Comparison of ENCODE assay signal across 14 mouse cellular contexts in genomic region chr15:103040601-103041000, GRCm38 (mm10). TPM values are rescaled to one million over a fixed set of nuclear protein-coding genes. Genes with fewer than 3 reads are reported as not detected.
DNase-seq lines count a peak whose midpoint lies in the region; ATAC-seq lines count a peak whose summit lies in the region.
"Had no signal": no experiment of that assay in that cellular context is flagged by ENCODE, and none has a peak within 500 bp of the region (broad histone marks: within the 10 kb centered on the region; RNA-seq: fewer than 3 reads in every experiment).

No protein-coding gene starts in this region.

- H3K27ac ChIP-seq in kidney, embryonic 16.5 days (ENCODE audit: low read length) = peak overlapping the region; percentile 21; the same call in 1 of the 2 replicates
- peak overlapping the region; percentile 29 for H3K27ac ChIP-seq in brown adipose tissue, adult 24 weeks (replicated peaks; ENCODE audit: low read depth, low read length)
- H3K27ac ChIP-seq in hindbrain, embryonic 15.5 days (replicated peaks) = peak overlapping the region; percentile 87
- no peak overlapping the region for H3K27ac ChIP-seq in limb, embryonic 15.5 days

- H3K4me3 ChIP-seq in kidney, embryonic 16.5 days (ENCODE audit: low read length) = no peak overlapping the region
- 0 out of 2 replicates have a peak overlapping the region, but pooled peaks have one; percentile 0 for H3K4me3 ChIP-seq in brown adipose tissue, adult 24 weeks (ENCODE audit: insufficient read depth, low read depth, low read length)
- H3K4me3 ChIP-seq in hindbrain, embryonic 15.5 days = peak overlapping the region; percentile 47
- no peak overlapping the region for H3K4me3 ChIP-seq in limb, embryonic 15.5 days
- H3K4me3 ChIP-seq: heart, embryonic 12.5 days; myocyte had no signal

- WGBS in kidney, embryonic 16.5 days = 31% methylated on average over 12 of the region's 12 CpGs
- WGBS in hindbrain, embryonic 15.5 days = 1% methylated on average over 12 of the region's 12 CpGs
- WGBS in limb, embryonic 15.5 days = 26% methylated on average over 12 of the region's 12 CpGs

- H3K9ac ChIP-seq in kidney, embryonic 16.5 days (replicated peaks; ENCODE audit: low read length) = peak overlapping the region; percentile 36
- H3K9ac ChIP-seq in hindbrain, embryonic 15.5 days = peak overlapping the region; percentile 6
- H3K9ac ChIP-seq in limb, embryonic 15.5 days = no peak overlapping the region
- H3K9ac ChIP-seq: heart, embryonic 12.5 days had no signal

- peaks cover 26% of the 10 kb centered on the region for H3K27me3 ChIP-seq in kidney, embryonic 16.5 days (ENCODE audit: insufficient read depth, low read length)
- peaks cover 87% of the 10 kb centered on the region for H3K27me3 ChIP-seq in hindbrain, embryonic 15.5 days
- H3K27me3 ChIP-seq in limb, embryonic 15.5 days = peaks cover 95% of the 10 kb centered on the region

- no peaks in the 10 kb centered on the region for H3K9me3 ChIP-seq in kidney, embryonic 16.5 days (ENCODE audit: low read length)
- no peaks in the 10 kb centered on the region for H3K9me3 ChIP-seq in hindbrain, embryonic 15.5 days
- H3K9me3 ChIP-seq in limb, embryonic 15.5 days = no peaks in the 10 kb centered on the region
- H3K9me3 ChIP-seq: heart, embryonic 12.5 days had no signal

- no peaks in the 10 kb centered on the region for H3K36me3 ChIP-seq in kidney, embryonic 16.5 days (ENCODE audit: insufficient read depth, low read length)
- no peaks in the 10 kb centered on the region for H3K36me3 ChIP-seq in hindbrain, embryonic 15.5 days
- no peaks in the 10 kb centered on the region for H3K36me3 ChIP-seq in limb, embryonic 15.5 days
- H3K36me3 ChIP-seq: heart, embryonic 12.5 days had no signal

- no peak for DNase-seq in kidney, adult 11 months
- DNase-seq in frontal cortex, adult 2 months (ENCODE audit: extremely low spot score in 1 of 2, low spot score in 1 of 2) = no peak
- DNase-seq in layer of hippocampus, adult 11-12 months (ENCODE audit: low spot score) = no peak
- no peak for DNase-seq in right cerebral cortex, postnatal 14 days
- DNase-seq: adrenal gland, adult 2 months; cerebellum, postnatal 25 days; right cerebral cortex, postnatal 25 days had no signal

- no peak for ATAC-seq in kidney, embryonic 16.5 days (ENCODE audit: low FRiP score, low TSS enrichment)
- no peak for ATAC-seq in hindbrain, embryonic 15.5 days (ENCODE audit: low FRiP score, low read depth)
- no peak for ATAC-seq in limb, embryonic 15.5 days (ENCODE audit: insufficient number of reproducible peaks, low FRiP score, low TSS enrichment, low read depth)

- H3K4me2 ChIP-seq in kidney, embryonic 16.5 days (replicated peaks; ENCODE audit: low read depth, low read length) = peak overlapping the region; percentile 36
- H3K4me2 ChIP-seq in hindbrain, embryonic 15.5 days = peak overlapping the region; percentile 56
- 0 out of 2 replicates have a peak overlapping the region, but pooled peaks have one; percentile 10 for H3K4me2 ChIP-seq in limb, embryonic 15.5 days
- H3K4me2 ChIP-seq: heart, embryonic 12.5 days had no signal

- peaks cover 65% of the 10 kb centered on the region for H3K4me1 ChIP-seq in kidney, embryonic 16.5 days (ENCODE audit: insufficient read depth, low read length)
- H3K4me1 ChIP-seq in brown adipose tissue, adult 24 weeks (ENCODE audit: control insufficient read depth, insufficient read depth, insufficient read length, low read length) = 0 out of 2 replicates have a peak, but pooled peaks cover 5% of the 10 kb centered on the region
- H3K4me1 ChIP-seq in hindbrain, embryonic 15.5 days (replicated peaks) = peaks cover 9% of the 10 kb centered on the region; the same call in 1 of the 2 replicates
- H3K4me1 ChIP-seq in limb, embryonic 15.5 days = peaks cover 15% of the 10 kb centered on the region
- H3K4me1 ChIP-seq: heart, embryonic 12.5 days had no signal

RNA-seq across cellular contexts. Expression of gene Hoxc4, which starts 21.9 kb away (rescaled TPM):
- 6.9 and 8.6 TPM in 2 replicates for polyA plus RNA-seq in kidney, embryonic 16.5 days (2015; fragmentation: Nextera tagmentation; extraction: Ambion mirVana)
- 9.4 and 13.7 TPM in 2 replicates for polyA plus RNA-seq in brown adipose tissue, adult 24 weeks (2012; ENCODE audit: insufficient read depth, insufficient read length, missing spikeins)
- polyA plus RNA-seq in hindbrain, embryonic 15.5 days (2015; fragmentation: Nextera tagmentation; extraction: Ambion mirVana) = 56.8 and 63.8 TPM in 2 replicates
- polyA plus RNA-seq in limb, embryonic 15.5 days (2015; fragmentation: Nextera tagmentation; extraction: Ambion mirVana) = 1.7 and 2.7 TPM in 2 replicates
- 0.06 TPM in 1 of 2 replicates, not detected in the other for polyA plus RNA-seq in frontal cortex, adult 2 months (2012; rRNA removed)
- polyA plus RNA-seq: liver, adult 2 months had no signal

RNA-seq across cellular contexts. Expression of gene Hoxc6, which starts 42.5 kb away (rescaled TPM):
- polyA plus RNA-seq in kidney, embryonic 16.5 days (2015; fragmentation: Nextera tagmentation; extraction: Ambion mirVana) = 7.6 and 11.0 TPM in 2 replicates
- polyA plus RNA-seq in brown adipose tissue, adult 24 weeks (2012; ENCODE audit: insufficient read depth, insufficient read length, missing spikeins) = 17.1 and 21.7 TPM in 2 replicates
- 7.4 and 13.1 TPM in 2 replicates for polyA plus RNA-seq in hindbrain, embryonic 15.5 days (2015; fragmentation: Nextera tagmentation; extraction: Ambion mirVana)
- polyA plus RNA-seq in limb, embryonic 15.5 days (2015; fragmentation: Nextera tagmentation; extraction: Ambion mirVana) = 1.7 and 2.3 TPM in 2 replicates
- polyA plus RNA-seq in frontal cortex, adult 2 months (2012; rRNA removed) = not detected in 2 replicates
- polyA plus RNA-seq: liver, adult 2 months had no signal

RNA-seq across cellular contexts. Expression of gene Hoxc8, which starts 50.2 kb away (rescaled TPM):
- polyA plus RNA-seq in kidney, embryonic 16.5 days (2015; fragmentation: Nextera tagmentation; extraction: Ambion mirVana) = 6.6 and 9.2 TPM in 2 replicates
- polyA plus RNA-seq in brown adipose tissue, adult 24 weeks (2012; ENCODE audit: insufficient read depth, insufficient read length, missing spikeins) = 8.9 and 9.8 TPM in 2 replicates
- polyA plus RNA-seq in hindbrain, embryonic 15.5 days (2015; fragmentation: Nextera tagmentation; extraction: Ambion mirVana) = 2.3 and 16.6 TPM in 2 replicates
- polyA plus RNA-seq in limb, embryonic 15.5 days (2015; fragmentation: Nextera tagmentation; extraction: Ambion mirVana) = 1.5 and 3.0 TPM in 2 replicates
- polyA plus RNA-seq in frontal cortex, adult 2 months (2012; rRNA removed) = not detected in 2 replicates
- polyA plus RNA-seq: liver, adult 2 months had no signal

Comparison
In these comparisons a context has a peak if more than half of its experiments do, and no peak if none do; other contexts are left out.
1. H3K4me3 ChIP-seq: peak in brown adipose tissue, adult 24 weeks (single experiment) and hindbrain, embryonic 15.5 days (single experiment); none in kidney, embryonic 16.5 days (single experiment) and limb, embryonic 15.5 days (single experiment).
2. Peak in every context shown above with its lines, with median percentiles within 50 percentile points of each other: H3K4me2 ChIP-seq.